Mouse (Mus musculus) ES-Bruce4 (cell line): Measurements from ENCODE around the gene Eef1akmt2.

Source experiments
- CTCF ChIP-seq: IDR thresholded peaks from one replicate; pipeline ENCODE4 v1.8.1; 2011; ENCODE audit warnings: low read depth, low read length
- POLR2A ChIP-seq: IDR thresholded peaks from one replicate; pipeline ENCODE4 v1.8.1; 2011; ENCODE audit warnings: low read length; ENCODE audit not compliant: insufficient read depth

DNA sequence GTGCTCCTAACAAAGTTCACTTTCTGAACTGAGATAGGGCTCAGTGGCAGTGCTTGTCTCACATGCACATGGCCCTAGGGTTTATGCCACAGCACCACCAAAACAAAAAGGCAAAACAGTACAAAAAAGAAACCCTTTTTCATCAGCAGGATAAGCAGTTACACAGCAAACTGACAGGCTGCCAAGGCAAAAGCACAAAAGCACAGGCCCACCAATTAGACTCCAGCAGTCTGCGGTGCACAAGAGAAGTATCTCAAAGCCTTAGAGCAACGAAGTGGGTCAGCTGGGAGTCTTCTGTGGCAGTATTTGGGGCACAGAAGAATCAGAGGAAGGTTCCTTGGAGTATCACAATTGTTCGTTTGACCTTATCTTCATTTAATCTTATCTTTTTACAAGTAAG, 31.8 kb downstream of the Eef1akmt2 start:
- TF ChIP-seq CTCF (no peak), POLR2A (no peak)
